Mouse (Mus musculus) ES-E14 (cell line): ENCODE measurements around the gene Zfp704. TPM values are rescaled to one million over a fixed set of nuclear protein-coding genes. Genes with fewer than 3 reads are reported as not detected.

ENCODE experiments used
- DNase-seq: peaks from one replicate; pipeline ENCODE4 v3.0.0-alpha.2; 2013; ENCODE audit warnings: low read depth, low spot score
- H3K27ac ChIP-seq: 2 replicates; pipeline ENCODE4 v1.5.1; 2012; ENCODE audit warnings: low read depth, mild to moderate bottlenecking, low read length, moderate library complexity, mixed read lengths; ENCODE audit not compliant: poor library complexity, insufficient read depth, severe bottlenecking
- H3K36me3 ChIP-seq: 2 replicates; pipeline ENCODE4 v1.6.1; 2012; ENCODE audit warnings: mild to moderate bottlenecking, low read length, moderate library complexity, mixed read lengths; ENCODE audit not compliant: control insufficient read depth, poor library complexity, insufficient read depth, severe bottlenecking
- H3K4me1 ChIP-seq, 2 experiments: fragments of 150-350 bp in 1 of 2; sonication (generic) in 1 of 2; 2 replicates each; pipeline ENCODE4 v1.6.1; 2012; ENCODE audit warnings: low read length in 2 of 2, mild to moderate bottlenecking in 1 of 2, mixed read lengths in 1 of 2; ENCODE audit not compliant: control insufficient read depth in 2 of 2, insufficient read depth in 2 of 2, poor library complexity in 1 of 2
- H3K4me3 ChIP-seq, 2 experiments: fragments of 150-350 bp in 1 of 2; sonication (generic) in 1 of 2; 2 replicates each; pipeline ENCODE4 v1.5.1; 2012; ENCODE audit warnings: low read length in 2 of 2, low read depth in 1 of 2, mild to moderate bottlenecking in 1 of 2, mixed read lengths in 1 of 2; ENCODE audit not compliant: insufficient read depth in 1 of 2, poor library complexity in 1 of 2, severe bottlenecking in 1 of 2
- H3K9ac ChIP-seq: 2 replicates; pipeline ENCODE4 v1.6.1; 2012; ENCODE audit warnings: low read depth, mild to moderate bottlenecking, low read length, mixed read lengths; ENCODE audit not compliant: poor library complexity, insufficient read depth, severe bottlenecking
- H3K9me3 ChIP-seq: fragments of 150-350 bp; sonication (generic); 2 replicates; pipeline ENCODE4 v1.6.1; 2012; ENCODE audit warnings: low read depth, mild to moderate bottlenecking, low read length; ENCODE audit not compliant: control insufficient read depth, insufficient read depth
- CHD2 ChIP-seq: IDR thresholded peaks from 2 replicates; pipeline ENCODE4 v1.6.1; 2014; ENCODE audit warnings: mild to moderate bottlenecking, low read depth, low read length, inconsistent platforms
- HCFC1 ChIP-seq: IDR thresholded peaks from 2 replicates; pipeline ENCODE4 v1.6.1; 2012; ENCODE audit warnings: low read length, inconsistent platforms, borderline replicate concordance; ENCODE audit not compliant: insufficient read depth
- MAFK ChIP-seq: IDR thresholded peaks from 2 replicates; pipeline ENCODE4 v1.6.1; 2014; ENCODE audit warnings: mild to moderate bottlenecking, low read depth, low read length, inconsistent platforms; ENCODE audit not compliant: insufficient read depth
- ZC3H11A ChIP-seq: IDR thresholded peaks from 2 replicates; pipeline ENCODE4 v1.6.1; 2012; ENCODE audit warnings: low read depth, mild to moderate bottlenecking, inconsistent platforms, low read length, borderline replicate concordance
- ZNF384 ChIP-seq: IDR thresholded peaks from 2 replicates; pipeline ENCODE4 v1.6.1; 2012; ENCODE audit warnings: low read depth, low read length, inconsistent platforms
- in situ Hi-C, 2 experiments: fragments of 600-800 bp; cut with MboI; formaldehyde crosslinking; loops; one replicate each; pipeline ENCODE4 v1.15.1; 2025; ENCODE audit warnings: low sequenced_read_pairs in 2 of 2, inconsistent platforms in 1 of 2; ENCODE audit not compliant: unreplicated experiment in 2 of 2
- total RNA-seq: library from RNA; depleted of rRNA; stranded (reverse); fragments of 300-350 nt; gene quantifications from 2 replicates; pipeline ENCODE4 v1.2.3, GENCODE M21; 2012

Zfp704 gene
- total RNA-seq, 1 experiment, result 11.4 TPM

GRCm38 (mm10) chr3:9520051-9520727, 89.7 kb downstream of the Zfp704 start:
- peak; percentile 96 for DNase-seq
- TF ChIP-seq ZC3H11A, result no peak
- Histone ChIP-seq H3K9ac (peak overlapping the region; percentile 12; the same call in 1 of the 2 replicates), H3K9me3 (no peaks in the 10 kb centered on the region), H3K27ac (peak overlapping the region; percentile 83), H3K4me3 (peak overlapping the region; percentile 25 to 35; a peak in 3 of 4 replicates), H3K36me3 (no peaks in the 10 kb centered on the region), H3K4me1 (peaks cover 29 to 51% of the 10 kb centered on the region in 2 experiments)
- in situ Hi-C loops, result no loop called here

- in situ Hi-C loops, result no loop called here
- TF ChIP-seq CHD2 (no peak), ZC3H11A (no peak), ZNF384 (no peak), MAFK (no peak), HCFC1 (no peak)
- H3K36me3 ChIP-seq, result no peaks in the 10 kb centered on the region
- no peak overlapping the region for H3K4me3 ChIP-seq
- no peak overlapping the region for H3K9ac ChIP-seq
- DNase-seq, result no peak
- peaks cover 29 to 48% of the 10 kb centered on the region in 2 experiments for H3K4me1 ChIP-seq
- no peaks in the 10 kb centered on the region for H3K9me3 ChIP-seq
- H3K27ac ChIP-seq, result no peak overlapping the region; the same call in 1 of the 2 replicates
Observed at GRCm38 (mm10) chr3:9519491-9519890, 90.4 kb downstream of the Zfp704 start.

- in situ Hi-C loops, result no loop called here
- DNase-seq, result no peak
- TF ChIP-seq ZNF384 (no peak), ZC3H11A (no peak)
- peaks cover 28 to 46% of the 10 kb centered on the region in 2 experiments for H3K4me1 ChIP-seq
- no peaks in the 10 kb centered on the region for H3K9me3 ChIP-seq
- no peaks in the 10 kb centered on the region for H3K36me3 ChIP-seq
- H3K27ac ChIP-seq, result no peak overlapping the region; the same call in 1 of the 2 replicates
- H3K4me3 ChIP-seq, result no peak overlapping the region
- H3K9ac ChIP-seq, result no peak overlapping the region
Observed at GRCm38 (mm10) chr3:9518936-9519335, 90.9 kb downstream of the Zfp704 start.

GRCm38 (mm10) chr3:9516119-9516855, 93.6 kb downstream of the Zfp704 start:
- Histone ChIP-seq H3K9me3 (no peaks in the 10 kb centered on the region), H3K27ac (no peak overlapping the region), H3K36me3 (peaks cover 5% of the 10 kb centered on the region; the same call in 1 of the 2 replicates), H3K4me1 (peaks cover 19 to 30% of the 10 kb centered on the region in 2 experiments), H3K4me3 (peak overlapping the region; percentile 1 to 27; a peak in 2 of 4 replicates), H3K9ac (no peak overlapping the region)
- in situ Hi-C loops, result no loop called here
- TF ChIP-seq ZNF384, result no peak
- TF ChIP-seq MAFK, result peak; percentile 48; the same call in 1 of the 2 replicates
- DNase-seq, result no peak

- in situ Hi-C loops, result no loop called here
- TF ChIP-seq MAFK (peak; percentile 78), CHD2 (no peak)
- Histone ChIP-seq H3K27ac (no peak overlapping the region), H3K36me3 (peaks cover 5% of the 10 kb centered on the region; the same call in 1 of the 2 replicates), H3K4me3 (peak overlapping the region in 1 of 2 experiments; percentile 1; a peak in 1 of 4 replicates), H3K9me3 (no peaks in the 10 kb centered on the region), H3K9ac (no peak overlapping the region), H3K4me1 (peaks cover 15 to 26% of the 10 kb centered on the region in 2 experiments)
- DNase-seq, result no peak
Observed at GRCm38 (mm10) chr3:9515527-9515926, 94.4 kb downstream of the Zfp704 start.
